Mouse (Mus musculus): ENCODE results near the gene Ldb1.

- TF ChIP-seq TAL1 (IDR thresholded peaks at IDR 0.05; ENCODE audit: low read length) (no peak), GATA1 (IDR thresholded peaks at IDR 0.05; ENCODE audit: low read length) (no peak)
Measured at GRCm38 (mm10) chr19:46043380-46043779, 1.6 kb downstream of the Ldb1 start.

Data from erythroblast, embryonic 14.5 days (primary cell).